Mouse (Mus musculus) lung, adult 2 months (tissue): ENCODE data around the gene Eif2b3. TPM values are rescaled to one million over a fixed set of nuclear protein-coding genes. Genes with fewer than 3 reads are reported as not detected.

Source experiments
- DNase-seq: peaks from one replicate; pipeline ENCODE4 v3.0.0; 2022
- H3K4me1 ChIP-seq: fragments of 200-500 bp; 2 replicates; pipeline ENCODE4 v1.6.1; 2011; ENCODE audit warnings: low read length; ENCODE audit not compliant: control insufficient read depth, insufficient read depth
- H3K4me3 ChIP-seq: fragments of 200-500 bp; replicated peaks from 2 replicates; pipeline ENCODE3; 2011; ENCODE audit warnings: low read depth, mild to moderate bottlenecking, control low read depth, low read length; ENCODE audit errors: extremely low read depth
- CTCF ChIP-seq: fragments of 200-500 bp; IDR thresholded peaks from 2 replicates; pipeline ENCODE4 v1.5.1; 2011; ENCODE audit warnings: mild to moderate bottlenecking, low read length, control low read depth; ENCODE audit not compliant: insufficient read depth
- POLR2A ChIP-seq: fragments of 200-500 bp; IDR thresholded peaks from 2 replicates; pipeline ENCODE4 v1.6.1; 2011; ENCODE audit warnings: low read depth, mild to moderate bottlenecking, control low read depth, low read length, borderline replicate concordance; ENCODE audit errors: extremely low read depth
- WGBS: fragments of 180-500 bp; shearing (Covaris S2); methylation state at CpG from one replicate; pipeline ENCODE4 v1.1.7; 2018; 5-methylcytosine and 5-hydroxymethylcytosine counted together
- polyA plus RNA-seq: library from polyadenylated mRNA; depleted of rRNA; stranded (reverse); fragments of >200 nt; gene quantifications from 2 replicates; pipeline ENCODE4 v1.2.3, GENCODE M21; 2012

Gene Eif2b3
- polyA plus RNA-seq, 1 experiment = 6.1 TPM

GRCm38 (mm10) chr4:117100036-117100435, 80.8 kb downstream of the Eif2b3 start:
- Histone ChIP-seq H3K4me1 (peaks cover 2% of the 10 kb centered on the region; the same call in 1 of the 2 replicates), H3K4me3 (no peak overlapping the region)
- WGBS = 68% methylated on average over 4 of the region's 4 CpGs
- TF ChIP-seq CTCF (no peak), POLR2A (no peak)
- DNase-seq = no peak

- Histone ChIP-seq H3K4me3 (no peak overlapping the region), H3K4me1 (0 out of 2 replicates have a peak, but pooled peaks cover 2% of the 10 kb centered on the region)
- 47% methylated on average over 7 of the region's 7 CpGs for WGBS
- no peak for DNase-seq
- TF ChIP-seq POLR2A = no peak
- TF ChIP-seq CTCF = peak; percentile 32; the same call in 1 of the 2 replicates
Observed at GRCm38 (mm10) chr4:117101218-117101617, 82.0 kb downstream of the Eif2b3 start.

GRCm38 (mm10) chr4:117104672-117105071, 85.5 kb downstream of the Eif2b3 start:
- TF ChIP-seq CTCF (no peak), POLR2A (no peak)
- no peak for DNase-seq
- 73% methylated on average over 10 of the region's 10 CpGs for WGBS
- no peaks in the 10 kb centered on the region for H3K4me1 ChIP-seq
- no peak overlapping the region for H3K4me3 ChIP-seq

- no peak for DNase-seq
- TF ChIP-seq POLR2A = no peak
- TF ChIP-seq CTCF = no peak
- 67% methylated on average over 10 of the region's 10 CpGs for WGBS
- Histone ChIP-seq H3K4me3 (no peak overlapping the region), H3K4me1 (no peaks in the 10 kb centered on the region)
Observed at GRCm38 (mm10) chr4:117105127-117105526, 85.9 kb downstream of the Eif2b3 start.

DNA sequence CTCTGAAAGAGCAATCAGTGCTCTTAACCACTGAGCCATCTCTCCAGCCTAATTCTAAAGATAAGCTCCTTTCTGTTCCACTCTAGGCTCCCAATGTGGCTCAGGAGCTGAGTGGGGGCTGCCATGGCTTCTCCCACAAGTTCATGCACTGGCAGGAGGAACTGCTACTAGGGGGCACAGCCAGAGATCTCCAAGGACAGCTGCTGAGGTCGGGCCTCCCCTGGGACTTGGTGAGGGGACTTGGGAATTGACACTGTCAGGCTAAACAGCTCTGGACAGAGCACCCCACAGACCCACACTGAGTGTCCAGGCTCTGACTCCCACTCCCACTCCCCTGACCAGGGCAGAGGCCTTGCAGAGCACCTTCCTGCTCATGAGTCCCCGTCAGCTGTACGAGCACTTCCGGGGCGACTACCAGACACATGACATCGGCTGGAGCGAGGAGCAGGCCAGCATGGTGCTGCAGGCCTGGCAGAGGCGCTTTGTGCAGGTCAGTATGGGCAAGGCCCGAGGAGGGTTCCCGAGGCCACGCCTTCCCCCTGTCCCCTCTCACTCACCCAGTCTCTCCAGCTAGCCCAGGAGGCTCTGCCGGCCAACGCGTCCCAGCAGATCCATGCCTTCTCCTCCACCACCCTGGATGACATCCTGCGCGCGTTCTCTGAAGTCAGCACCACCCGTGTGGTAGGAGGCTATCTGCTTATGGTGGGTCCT, 88.8 kb downstream of the Eif2b3 start:
- H3K4me3 ChIP-seq = no peak overlapping the region
- 88% methylated on average over 18 of the region's 18 CpGs for WGBS
- no peaks in the 10 kb centered on the region for H3K4me1 ChIP-seq
- no peak for DNase-seq
- TF ChIP-seq POLR2A = no peak
- TF ChIP-seq CTCF = no peak

DNA sequence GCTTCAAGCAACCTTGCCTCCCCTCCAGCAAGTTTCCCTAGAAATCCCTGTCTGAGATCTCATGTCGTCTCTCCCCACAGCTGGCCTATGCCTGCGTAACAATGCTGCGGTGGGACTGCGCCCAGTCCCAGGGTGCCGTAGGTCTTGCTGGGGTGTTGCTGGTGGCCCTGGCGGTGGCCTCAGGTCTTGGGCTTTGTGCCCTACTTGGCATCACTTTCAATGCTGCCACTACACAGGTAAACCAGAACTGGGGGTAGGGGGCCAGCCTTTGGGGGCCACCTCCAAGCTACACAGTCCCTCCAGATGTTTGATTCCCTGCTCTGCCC, 89.3 kb downstream of the Eif2b3 start:
- H3K4me3 ChIP-seq = no peak overlapping the region
- 89% methylated on average over 6 of the region's 6 CpGs for WGBS
- no peaks in the 10 kb centered on the region for H3K4me1 ChIP-seq
- no peak for DNase-seq
- no peak for TF ChIP-seq CTCF
- no peak for TF ChIP-seq POLR2A

DNA sequence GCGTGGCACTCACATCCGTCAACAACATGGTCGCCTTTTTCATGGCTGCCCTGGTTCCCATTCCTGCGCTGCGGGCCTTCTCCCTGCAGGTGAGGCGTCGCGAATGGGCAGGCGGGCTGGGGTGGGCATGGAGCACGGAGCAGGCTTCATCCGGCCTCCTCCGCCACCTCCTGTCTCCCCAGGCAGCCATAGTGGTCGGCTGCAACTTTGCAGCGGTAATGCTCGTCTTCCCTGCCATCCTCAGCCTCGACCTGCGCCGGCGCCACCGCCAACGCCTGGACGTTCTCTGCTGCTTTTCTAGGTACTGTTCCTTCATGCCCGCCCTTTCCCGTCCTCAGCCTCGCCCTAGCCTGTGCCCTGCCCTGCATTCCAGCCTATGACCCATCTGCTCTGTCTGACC, 90.1 kb downstream of the Eif2b3 start:
- DNase-seq = no peak
- no peak for TF ChIP-seq POLR2A
- TF ChIP-seq CTCF = no peak
- WGBS = 94% methylated on average over 25 of the region's 25 CpGs
- Histone ChIP-seq H3K4me3 (no peak overlapping the region), H3K4me1 (no peaks in the 10 kb centered on the region)

DNA sequence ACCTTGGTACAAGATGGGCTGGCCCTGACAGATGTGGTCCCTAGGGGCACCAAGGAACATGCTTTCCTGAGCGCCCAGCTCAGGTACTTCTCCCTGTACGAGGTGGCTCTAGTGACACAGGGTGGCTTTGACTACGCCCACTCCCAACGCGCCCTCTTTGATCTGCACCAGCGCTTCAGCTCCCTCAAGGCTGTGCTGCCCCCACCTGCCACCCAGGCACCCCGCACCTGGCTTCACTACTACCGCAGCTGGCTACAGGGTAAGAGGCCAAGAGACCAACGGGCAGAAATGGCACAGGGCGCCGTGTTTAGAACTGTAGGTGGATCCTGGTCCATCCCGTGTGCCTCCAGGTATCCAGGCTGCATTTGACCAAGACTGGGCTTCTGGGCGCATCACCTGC, 91.0 kb downstream of the Eif2b3 start:
- no peak for TF ChIP-seq POLR2A
- TF ChIP-seq CTCF = no peak
- Histone ChIP-seq H3K4me1 (no peaks in the 10 kb centered on the region), H3K4me3 (no peak overlapping the region)
- no peak for DNase-seq
- 90% methylated on average over 13 of the region's 13 CpGs for WGBS

DNA sequence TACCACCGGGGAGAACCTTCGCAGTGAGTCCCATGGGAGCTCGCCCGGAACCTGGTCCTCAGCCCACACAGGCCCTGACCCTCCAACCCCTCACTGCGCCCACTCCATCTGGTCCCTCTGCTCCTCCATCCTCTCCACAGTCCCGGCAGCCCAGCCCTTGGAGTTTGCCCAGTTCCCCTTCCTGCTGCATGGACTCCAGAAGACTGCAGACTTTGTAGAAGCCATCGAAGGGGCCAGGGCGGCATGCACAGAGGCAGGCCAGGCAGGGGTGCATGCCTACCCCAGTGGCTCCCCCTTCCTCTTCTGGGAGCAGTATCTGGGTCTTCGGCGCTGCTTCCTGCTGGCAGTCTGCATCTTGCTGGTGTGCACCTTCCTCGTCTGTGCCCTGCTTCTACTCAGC, 91.8 kb downstream of the Eif2b3 start:
- Histone ChIP-seq H3K4me3 (no peak overlapping the region), H3K4me1 (no peaks in the 10 kb centered on the region)
- TF ChIP-seq CTCF (no peak), POLR2A (no peak)
- 90% methylated on average over 11 of the region's 11 CpGs for WGBS
- DNase-seq = no peak

DNA sequence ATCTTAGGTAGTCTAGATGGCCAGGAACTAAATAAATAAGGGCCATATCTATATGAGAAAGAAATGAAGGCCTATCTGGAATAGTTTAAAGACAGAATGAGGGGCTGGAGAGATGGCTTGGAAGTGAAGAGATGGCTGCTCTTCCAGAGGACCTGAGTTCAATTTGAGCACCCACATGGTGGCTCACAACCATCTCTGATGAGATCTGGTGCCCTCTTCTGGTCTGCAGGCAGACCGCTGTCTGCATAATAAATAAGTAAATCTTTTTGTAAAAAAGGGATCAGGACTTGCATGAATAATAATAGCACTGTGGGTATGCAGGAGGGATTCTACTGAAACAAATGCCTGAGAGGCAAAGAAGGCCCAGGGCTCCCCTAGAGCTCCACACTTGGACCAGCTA, 94.0 kb downstream of the Eif2b3 start:
- Histone ChIP-seq H3K4me3 (no peak overlapping the region), H3K4me1 (no peaks in the 10 kb centered on the region)
- TF ChIP-seq POLR2A (no peak), CTCF (0 out of 2 replicates have a peak, but pooled peaks have one; percentile 4)
- 100% methylated on average over 1 of the region's 1 CpGs for WGBS
- no peak for DNase-seq
